Mouse (Mus musculus) olfactory bulb, adult 2 months (tissue): ENCODE results near the gene Sprr2f. TPM values are rescaled to one million over a fixed set of nuclear protein-coding genes. Genes with fewer than 3 reads are reported as not detected.

Experiments
- H3K27ac ChIP-seq: fragments of 200-500 bp; 2 replicates; pipeline ENCODE4 v1.5.1; 2012; ENCODE audit warnings: low read depth, low read length; ENCODE audit not compliant: insufficient read depth
- H3K4me1 ChIP-seq: fragments of 200-500 bp; 2 replicates; pipeline ENCODE4 v1.6.1; 2012; ENCODE audit warnings: low read length; ENCODE audit not compliant: control insufficient read depth, insufficient read depth
- H3K4me3 ChIP-seq: fragments of 200-500 bp; 2 replicates; pipeline ENCODE4 v1.5.1; 2012; ENCODE audit warnings: mild to moderate bottlenecking, low read depth, low read length, moderate library complexity; ENCODE audit not compliant: insufficient read depth
- CTCF ChIP-seq: fragments of 200-500 bp; IDR thresholded peaks from 2 replicates; pipeline ENCODE4 v1.5.1; 2012; ENCODE audit warnings: low read depth, mild to moderate bottlenecking, low read length, moderate library complexity; ENCODE audit not compliant: insufficient read depth
- POLR2A ChIP-seq: fragments of 200-500 bp; IDR thresholded peaks from 2 replicates; pipeline ENCODE4 v1.6.1; 2012; ENCODE audit warnings: mild to moderate bottlenecking, low read depth, low read length, moderate library complexity; ENCODE audit not compliant: insufficient read depth
- WGBS: fragments of 180-500 bp; shearing (Covaris S2); methylation state at CpG from one replicate; pipeline ENCODE4 v1.1.7; 2018; 5-methylcytosine and 5-hydroxymethylcytosine counted together
- polyA plus RNA-seq: library from polyadenylated mRNA; stranded (reverse); fragments of >200 nt; gene quantifications from 2 replicates; pipeline ENCODE4 v1.2.4, GENCODE M21; 2012; ENCODE audit warnings: low replicate concordance; ENCODE audit not compliant: missing spikeins, insufficient read depth, insufficient read length

The Sprr2f gene
- polyA plus RNA-seq, 1 experiment: not detected

GRCm38 (mm10) chr3:92394301-92394700 is 29.3 kb downstream of the Sprr2f start:
- no peak for TF ChIP-seq POLR2A
- TF ChIP-seq CTCF: no peak
- WGBS: 49% methylated on average over 1 of the region's 1 CpGs
- no peaks in the 10 kb centered on the region for H3K4me1 ChIP-seq

DNA sequence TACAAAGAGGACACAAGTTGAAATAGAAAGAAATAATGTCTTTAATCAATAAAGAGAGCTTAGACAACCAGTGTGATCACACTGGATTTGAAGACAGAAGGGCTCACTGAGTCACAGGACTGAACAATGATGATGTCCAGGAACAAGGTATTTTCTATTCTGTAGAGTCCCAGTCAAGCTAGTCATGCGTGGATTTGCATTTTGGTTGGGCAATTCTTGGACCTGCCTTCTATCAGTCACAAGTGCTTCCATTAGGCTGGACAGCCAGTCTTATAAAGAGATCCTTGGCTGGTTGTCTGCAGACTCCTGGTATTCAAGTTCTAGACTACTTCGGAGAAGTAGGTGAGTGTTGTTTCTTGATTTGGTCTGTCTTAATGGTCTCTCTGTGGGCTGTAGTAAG is 42.7 kb downstream of the Sprr2f start, which contains the start of gene Sprr2i:
Gene Sprr2i (plus strand): TSS at position 301 of the 400 bp plus-strand sequence.
- H3K27ac ChIP-seq: no peak within 1 kb of the TSS
- no peaks in the 10 kb centered on the region for H3K4me1 ChIP-seq
- 95% methylated on average over 2 of the region's 2 CpGs for WGBS
- TF ChIP-seq CTCF (no peak), POLR2A (no peak)
- no peak within 1 kb of the TSS for H3K4me3 ChIP-seq

More at GRCm38 (mm10) chr3:92394301-92394700, 29.3 kb downstream of the Sprr2f start:
- no peak overlapping the region for H3K27ac ChIP-seq
- H3K4me3 ChIP-seq: no peak overlapping the region

Other genes starting within 250 kb of the Sprr2f start
- gene Prr9, start 241.2 kb upstream of the Sprr2f start, polyA plus RNA-seq: not detected in 2 replicates
- not detected in 2 replicates for gene Lelp1, start 222.4 kb upstream of the Sprr2f start, polyA plus RNA-seq
- not detected in 2 replicates for gene Sprr2a1, start 149.4 kb upstream of the Sprr2f start, polyA plus RNA-seq
- gene Sprr2a2, start 149.3 kb upstream of the Sprr2f start, polyA plus RNA-seq: not detected in 2 replicates
- not detected in 2 replicates for gene Sprr2a3, start 79.8 kb upstream of the Sprr2f start, polyA plus RNA-seq
- not detected in 2 replicates for gene Sprr2b, start 48.6 kb upstream of the Sprr2f start, polyA plus RNA-seq
- gene Sprr2d, start 26.0 kb upstream of the Sprr2f start, polyA plus RNA-seq: not detected in 2 replicates
- gene Sprr2e, start 13.0 kb upstream of the Sprr2f start, polyA plus RNA-seq: not detected in 2 replicates
- gene Sprr2h, start 20.5 kb downstream of the Sprr2f start, polyA plus RNA-seq: not detected in 2 replicates
- gene Sprr2i, start 42.8 kb downstream of the Sprr2f start, polyA plus RNA-seq: not detected in 2 replicates
- gene Sprr2j-ps, start 52.9 kb downstream of the Sprr2f start, polyA plus RNA-seq: not detected in 2 replicates
- gene Gm9774, start 64.2 kb downstream of the Sprr2f start, polyA plus RNA-seq: not detected in 2 replicates
- not detected in 2 replicates for gene Sprr2k, start 67.4 kb downstream of the Sprr2f start, polyA plus RNA-seq
- not detected in 2 replicates for gene Sprr1b, start 73.6 kb downstream of the Sprr2f start, polyA plus RNA-seq
- gene Sprr3, start 93.5 kb downstream of the Sprr2f start, polyA plus RNA-seq: not detected in 2 replicates
- not detected in 2 replicates for gene Sprr1a, start 120.7 kb downstream of the Sprr2f start, polyA plus RNA-seq
- gene Sprr4, start 135.3 kb downstream of the Sprr2f start, polyA plus RNA-seq: not detected in 2 replicates
- not detected in 2 replicates for gene 2310046K23Rik, start 169.3 kb downstream of the Sprr2f start, polyA plus RNA-seq
- gene Ivl, start 208.5 kb downstream of the Sprr2f start, polyA plus RNA-seq: not detected in 2 replicates
- not detected in 2 replicates for gene Smcp, start 223.8 kb downstream of the Sprr2f start, polyA plus RNA-seq
- not detected in 2 replicates for gene 2210017I01Rik, start 242.3 kb downstream of the Sprr2f start, polyA plus RNA-seq